Mouse (Mus musculus): ENCODE results near the gene Hs3st3a1. TPM values are rescaled to one million over a fixed set of nuclear protein-coding genes. Genes with fewer than 3 reads are reported as not detected.

The Hs3st3a1 gene
- polyA plus RNA-seq, 1 experiment from 2014 or later, result 0.11 TPM

DNA sequence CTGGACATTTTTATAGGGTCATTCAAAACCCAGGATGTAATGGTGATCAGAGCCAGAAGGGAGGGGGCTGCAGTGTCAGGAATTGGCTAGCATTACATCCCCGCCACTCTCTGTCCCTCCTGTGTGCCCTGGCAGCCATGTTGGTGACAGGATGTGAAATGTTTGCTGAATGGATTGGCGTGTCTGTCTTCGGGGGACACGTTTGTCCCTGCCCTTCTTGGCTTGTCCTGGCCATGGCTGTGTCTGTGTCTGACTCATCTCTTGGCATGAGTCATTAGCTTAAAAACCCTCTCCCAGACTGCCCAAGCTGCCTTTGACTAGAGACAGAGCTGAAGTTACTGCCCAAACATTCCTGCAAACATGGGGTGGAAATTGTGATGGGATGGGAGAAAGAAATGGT lies 33.6 kb downstream of the Hs3st3a1 start:
- H3K36me3 ChIP-seq (ENCODE audit: control insufficient read depth, insufficient read depth), result no peaks in the 10 kb centered on the region
- H3K27me3 ChIP-seq (ENCODE audit: control insufficient read depth, insufficient read depth, low read length), result no peaks in the 10 kb centered on the region
- no peak overlapping the region for H3K9ac ChIP-seq (ENCODE audit: low read length)
- no peak for ATAC-seq (replicated peaks; ENCODE audit: extremely low read depth, insufficient read depth, low FRiP score)
- H3K4me3 ChIP-seq (ENCODE audit: low read length), result no peak overlapping the region
- no peaks in the 10 kb centered on the region for H3K9me3 ChIP-seq (replicated peaks; ENCODE audit: control insufficient read depth, low read length)
- H3K4me1 ChIP-seq (ENCODE audit: control insufficient read depth, insufficient read depth, low read length), result no peaks in the 10 kb centered on the region
- no peak overlapping the region for H3K27ac ChIP-seq (ENCODE audit: low read length)
- no peak overlapping the region for H3K4me2 ChIP-seq (ENCODE audit: low read depth, low read length)
- WGBS, result 50% methylated on average over 4 of the region's 4 CpGs

DNA sequence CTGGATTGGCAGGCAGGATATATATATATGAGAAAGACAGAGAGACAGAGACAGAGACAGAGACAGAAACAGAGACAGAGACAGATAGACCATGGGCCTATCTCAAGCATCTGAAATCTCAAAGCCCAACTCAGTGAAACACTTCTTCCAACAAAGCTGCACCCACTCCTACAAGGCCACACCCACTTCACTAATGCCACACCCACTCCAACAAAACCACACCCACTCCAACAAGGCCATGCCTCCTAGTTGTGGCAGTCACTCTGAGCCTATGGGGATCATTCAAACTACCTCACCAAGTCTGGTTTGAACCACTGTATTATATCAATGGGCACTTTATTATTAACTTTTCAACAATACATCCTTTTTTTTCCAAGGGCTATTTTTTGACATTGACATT lies 35.6 kb downstream of the Hs3st3a1 start:
- Histone ChIP-seq H3K27me3 (ENCODE audit: control insufficient read depth, insufficient read depth, low read length) (no peaks in the 10 kb centered on the region), H3K9ac (ENCODE audit: low read length) (no peak overlapping the region), H3K4me3 (ENCODE audit: low read length) (no peak overlapping the region), H3K36me3 (ENCODE audit: control insufficient read depth, insufficient read depth) (no peaks in the 10 kb centered on the region), H3K4me1 (ENCODE audit: control insufficient read depth, insufficient read depth, low read length) (no peaks in the 10 kb centered on the region), H3K27ac (ENCODE audit: low read length) (no peak overlapping the region), H3K4me2 (ENCODE audit: low read depth, low read length) (no peak overlapping the region), H3K9me3 (replicated peaks; ENCODE audit: control insufficient read depth, low read length) (no peaks in the 10 kb centered on the region)
- ATAC-seq (replicated peaks; ENCODE audit: extremely low read depth, insufficient read depth, low FRiP score), result no peak

DNA sequence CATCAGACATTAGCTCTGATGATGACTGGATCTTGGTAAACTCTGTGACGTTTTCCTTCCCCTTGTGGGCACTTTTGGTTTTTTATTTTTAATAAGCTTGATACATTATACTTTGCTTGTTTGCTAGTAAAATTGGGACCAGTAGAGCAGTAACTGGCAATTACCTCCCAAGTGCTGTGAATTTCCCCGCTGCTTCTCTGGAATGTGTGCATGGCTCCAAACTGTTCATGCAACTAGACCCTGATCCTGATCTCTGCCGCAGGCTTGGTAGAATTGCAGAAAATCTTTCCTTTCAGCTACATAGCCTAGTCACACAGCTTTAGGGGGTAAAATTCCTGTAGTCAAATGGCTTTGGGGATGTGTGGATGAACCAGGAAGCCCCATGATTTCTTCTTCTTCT lies 38.5 kb downstream of the Hs3st3a1 start:
- Histone ChIP-seq H3K4me2 (ENCODE audit: low read depth, low read length) (no peak overlapping the region), H3K27me3 (ENCODE audit: control insufficient read depth, insufficient read depth, low read length) (0 out of 2 replicates have a peak, but pooled peaks cover 3% of the 10 kb centered on the region), H3K9me3 (replicated peaks; ENCODE audit: control insufficient read depth, low read length) (no peaks in the 10 kb centered on the region), H3K4me1 (ENCODE audit: control insufficient read depth, insufficient read depth, low read length) (no peaks in the 10 kb centered on the region), H3K4me3 (ENCODE audit: low read length) (no peak overlapping the region), H3K36me3 (ENCODE audit: control insufficient read depth, insufficient read depth) (no peaks in the 10 kb centered on the region), H3K9ac (ENCODE audit: low read length) (no peak overlapping the region), H3K27ac (ENCODE audit: low read length) (no peak overlapping the region)
- whole genome bisulfite sequencing, result 62% methylated on average over 3 of the region's 3 CpGs
- ATAC-seq (replicated peaks; ENCODE audit: extremely low read depth, insufficient read depth, low FRiP score), result no peak

DNA sequence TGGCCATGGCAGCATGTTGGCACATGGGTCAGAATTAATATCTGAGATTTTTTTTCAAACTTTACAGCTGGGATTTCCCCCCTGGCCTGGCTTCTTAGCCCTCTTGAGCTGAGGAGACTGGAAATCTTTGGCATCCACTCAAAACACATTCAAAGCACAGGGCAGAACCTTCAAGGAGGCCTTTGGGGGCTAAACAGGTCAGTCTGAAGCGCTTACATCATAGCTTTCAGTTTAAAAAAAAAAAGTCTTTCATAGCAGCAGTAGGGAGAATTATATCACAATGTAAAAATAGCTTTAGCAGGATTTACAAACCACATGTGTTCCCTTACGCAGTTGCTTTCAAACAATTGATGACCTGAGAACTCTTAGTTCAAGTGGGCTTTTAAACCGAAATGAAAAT lies 46.3 kb downstream of the Hs3st3a1 start:
- no peak overlapping the region for H3K27ac ChIP-seq (ENCODE audit: low read length)
- no peak overlapping the region for H3K4me2 ChIP-seq (ENCODE audit: low read depth, low read length)
- no peak overlapping the region for H3K9ac ChIP-seq (ENCODE audit: low read length)
- no peaks in the 10 kb centered on the region for H3K36me3 ChIP-seq (ENCODE audit: control insufficient read depth, insufficient read depth)
- no peaks in the 10 kb centered on the region for H3K9me3 ChIP-seq (replicated peaks; ENCODE audit: control insufficient read depth, low read length)
- no peaks in the 10 kb centered on the region for H3K4me1 ChIP-seq (ENCODE audit: control insufficient read depth, insufficient read depth, low read length)
- whole genome bisulfite sequencing, result 45% methylated on average over 3 of the region's 3 CpGs
- 0 out of 2 replicates have a peak, but pooled peaks cover 3% of the 10 kb centered on the region for H3K27me3 ChIP-seq (ENCODE audit: control insufficient read depth, insufficient read depth, low read length)
- 0 out of 2 replicates have a peak, but pooled peaks have one; percentile 10 for ATAC-seq (replicated peaks; ENCODE audit: extremely low read depth, insufficient read depth, low FRiP score)
- H3K4me3 ChIP-seq (ENCODE audit: low read length), result no peak overlapping the region

DNA sequence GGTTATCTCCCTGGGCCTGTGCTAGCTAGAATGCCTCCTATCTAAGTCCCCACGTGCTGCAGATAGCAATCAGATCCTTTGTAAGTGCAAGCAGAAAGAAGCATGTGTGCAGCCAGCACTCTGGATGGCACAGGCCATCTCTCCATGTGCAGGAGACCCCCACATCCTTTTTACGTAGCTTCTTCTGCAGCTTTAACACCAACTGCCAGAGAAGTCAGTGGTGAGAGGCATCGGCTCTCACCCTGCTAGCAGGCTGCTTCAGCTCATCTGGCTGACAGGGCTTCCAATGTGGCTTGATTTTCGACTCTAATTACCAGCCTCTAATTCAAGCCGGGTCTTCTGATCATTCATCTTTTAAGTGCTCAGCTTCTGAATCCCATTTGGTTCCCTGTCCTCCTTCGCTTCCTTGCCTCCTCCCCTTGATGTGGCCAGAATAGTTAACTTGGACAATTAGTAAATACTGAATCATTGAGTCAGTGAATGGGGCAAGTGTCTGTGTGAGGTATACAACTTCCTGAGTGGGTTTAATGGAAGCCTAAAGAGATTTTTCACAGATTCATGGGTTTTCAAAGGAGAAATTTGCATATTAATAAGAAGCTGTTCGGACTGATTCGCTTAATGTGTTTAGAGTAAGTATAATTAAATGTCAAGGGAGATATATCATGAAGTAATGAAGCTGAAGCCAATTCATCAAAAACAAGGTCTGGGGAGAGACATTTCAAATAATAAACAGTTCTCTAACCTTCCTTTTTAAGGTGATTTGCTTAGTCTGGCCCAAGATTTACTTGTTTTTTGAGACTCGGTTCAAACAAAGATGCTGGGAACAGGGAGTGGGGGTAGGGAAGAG lies 54.7 kb downstream of the Hs3st3a1 start:
- no peaks in the 10 kb centered on the region for H3K36me3 ChIP-seq (ENCODE audit: control insufficient read depth, insufficient read depth)
- no peaks in the 10 kb centered on the region for H3K9me3 ChIP-seq (replicated peaks; ENCODE audit: control insufficient read depth, low read length)
- ATAC-seq (replicated peaks; ENCODE audit: extremely low read depth, insufficient read depth, low FRiP score), result no peak
- no peak overlapping the region for H3K9ac ChIP-seq (ENCODE audit: low read length)
- 54% methylated on average over 9 of the region's 9 CpGs for WGBS
- H3K27ac ChIP-seq (ENCODE audit: low read length), result no peak overlapping the region
- H3K4me1 ChIP-seq (ENCODE audit: control insufficient read depth, insufficient read depth, low read length), result no peaks in the 10 kb centered on the region
- peaks cover 4% of the 10 kb centered on the region; the same call in 1 of the 2 replicates for H3K27me3 ChIP-seq (ENCODE audit: control insufficient read depth, insufficient read depth, low read length)
- no peak overlapping the region for H3K4me3 ChIP-seq (ENCODE audit: low read length)
- no peak overlapping the region for H3K4me2 ChIP-seq (ENCODE audit: low read depth, low read length)

DNA sequence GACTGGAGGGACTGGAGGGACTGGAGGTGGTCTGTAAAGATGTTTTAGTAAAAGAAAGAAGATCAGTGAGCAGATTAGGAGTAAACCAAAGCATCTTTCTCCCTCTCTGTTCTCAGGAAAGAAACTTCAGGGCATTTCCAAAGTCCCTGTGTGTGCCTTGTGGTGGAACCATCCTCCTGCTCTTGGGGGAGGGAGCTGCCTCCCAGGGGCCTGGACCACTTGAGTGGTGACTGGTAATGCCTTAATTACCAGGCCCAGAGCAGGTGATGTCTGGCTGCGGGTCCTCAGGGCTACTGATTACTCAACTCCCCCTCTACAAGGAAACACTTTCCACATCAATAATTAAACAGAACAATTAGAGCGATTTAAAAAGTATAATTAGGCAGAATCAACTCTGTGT lies 59.3 kb downstream of the Hs3st3a1 start:
- no peak overlapping the region for H3K4me3 ChIP-seq (ENCODE audit: low read length)
- ATAC-seq (replicated peaks; ENCODE audit: extremely low read depth, insufficient read depth, low FRiP score), result no peak
- no peaks in the 10 kb centered on the region for H3K36me3 ChIP-seq (ENCODE audit: control insufficient read depth, insufficient read depth)
- no peak overlapping the region for H3K9ac ChIP-seq (ENCODE audit: low read length)
- 79% methylated on average over 2 of the region's 2 CpGs for WGBS
- no peaks in the 10 kb centered on the region for H3K4me1 ChIP-seq (ENCODE audit: control insufficient read depth, insufficient read depth, low read length)
- no peaks in the 10 kb centered on the region for H3K27me3 ChIP-seq (ENCODE audit: control insufficient read depth, insufficient read depth, low read length)
- H3K4me2 ChIP-seq (ENCODE audit: low read depth, low read length), result no peak overlapping the region
- no peaks in the 10 kb centered on the region for H3K9me3 ChIP-seq (replicated peaks; ENCODE audit: control insufficient read depth, low read length)
- H3K27ac ChIP-seq (ENCODE audit: low read length), result no peak overlapping the region

DNA sequence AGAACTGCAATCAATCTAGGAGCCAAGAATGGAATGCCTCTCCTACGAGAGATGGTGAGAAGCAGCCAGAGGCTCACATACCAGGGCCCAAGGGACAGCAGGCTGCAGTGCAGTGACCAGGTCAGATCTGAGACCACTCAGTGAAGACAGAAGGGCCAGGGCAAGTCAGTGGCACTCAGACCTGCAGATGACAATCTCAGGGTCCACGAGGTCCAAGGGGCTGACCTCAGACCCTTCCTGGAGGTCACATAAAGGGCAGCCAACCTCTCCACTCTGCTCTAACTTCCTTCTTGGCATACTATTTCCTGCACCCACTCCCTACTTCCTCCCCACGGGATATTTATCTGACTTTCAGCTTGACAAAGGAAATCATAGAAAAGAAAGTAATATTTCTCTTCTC lies 60.8 kb downstream of the Hs3st3a1 start:
- H3K36me3 ChIP-seq (ENCODE audit: control insufficient read depth, insufficient read depth), result no peaks in the 10 kb centered on the region
- no peak overlapping the region for H3K9ac ChIP-seq (ENCODE audit: low read length)
- no peaks in the 10 kb centered on the region for H3K9me3 ChIP-seq (replicated peaks; ENCODE audit: control insufficient read depth, low read length)
- 13% methylated on average over 3 of the region's 3 CpGs for WGBS
- no peak overlapping the region for H3K4me2 ChIP-seq (ENCODE audit: low read depth, low read length)
- ATAC-seq (replicated peaks; ENCODE audit: extremely low read depth, insufficient read depth, low FRiP score), result no peak
- no peaks in the 10 kb centered on the region for H3K4me1 ChIP-seq (ENCODE audit: control insufficient read depth, insufficient read depth, low read length)
- H3K27ac ChIP-seq (ENCODE audit: low read length), result no peak overlapping the region
- no peaks in the 10 kb centered on the region for H3K27me3 ChIP-seq (ENCODE audit: control insufficient read depth, insufficient read depth, low read length)
- H3K4me3 ChIP-seq (ENCODE audit: low read length), result no peak overlapping the region

DNA sequence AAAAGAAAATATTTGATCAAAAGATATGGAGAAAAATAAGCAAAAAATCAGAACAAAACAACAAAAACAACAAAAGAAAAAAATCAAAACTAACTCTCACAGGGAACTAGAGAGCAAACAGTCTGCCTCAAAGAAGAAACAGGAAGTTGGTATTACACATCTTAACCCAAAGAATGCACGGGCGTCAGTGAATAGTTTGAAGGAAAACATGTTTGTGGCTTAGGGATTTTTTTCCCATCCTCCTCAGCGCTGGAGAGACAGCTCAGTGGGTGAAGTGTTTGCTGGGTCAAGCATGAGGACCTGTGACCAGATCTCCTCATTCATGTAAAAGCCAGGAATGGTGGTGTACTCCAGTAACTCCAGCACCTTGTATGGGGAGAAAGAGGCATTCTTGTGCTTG lies 61.5 kb downstream of the Hs3st3a1 start:
- no peak for ATAC-seq (replicated peaks; ENCODE audit: extremely low read depth, insufficient read depth, low FRiP score)
- 41% methylated on average over 3 of the region's 3 CpGs for WGBS
- Histone ChIP-seq H3K9ac (ENCODE audit: low read length) (no peak overlapping the region), H3K4me1 (ENCODE audit: control insufficient read depth, insufficient read depth, low read length) (no peaks in the 10 kb centered on the region), H3K4me3 (ENCODE audit: low read length) (no peak overlapping the region), H3K4me2 (ENCODE audit: low read depth, low read length) (no peak overlapping the region), H3K36me3 (ENCODE audit: control insufficient read depth, insufficient read depth) (no peaks in the 10 kb centered on the region), H3K27ac (ENCODE audit: low read length) (no peak overlapping the region), H3K9me3 (replicated peaks; ENCODE audit: control insufficient read depth, low read length) (no peaks in the 10 kb centered on the region), H3K27me3 (ENCODE audit: control insufficient read depth, insufficient read depth, low read length) (no peaks in the 10 kb centered on the region)

DNA sequence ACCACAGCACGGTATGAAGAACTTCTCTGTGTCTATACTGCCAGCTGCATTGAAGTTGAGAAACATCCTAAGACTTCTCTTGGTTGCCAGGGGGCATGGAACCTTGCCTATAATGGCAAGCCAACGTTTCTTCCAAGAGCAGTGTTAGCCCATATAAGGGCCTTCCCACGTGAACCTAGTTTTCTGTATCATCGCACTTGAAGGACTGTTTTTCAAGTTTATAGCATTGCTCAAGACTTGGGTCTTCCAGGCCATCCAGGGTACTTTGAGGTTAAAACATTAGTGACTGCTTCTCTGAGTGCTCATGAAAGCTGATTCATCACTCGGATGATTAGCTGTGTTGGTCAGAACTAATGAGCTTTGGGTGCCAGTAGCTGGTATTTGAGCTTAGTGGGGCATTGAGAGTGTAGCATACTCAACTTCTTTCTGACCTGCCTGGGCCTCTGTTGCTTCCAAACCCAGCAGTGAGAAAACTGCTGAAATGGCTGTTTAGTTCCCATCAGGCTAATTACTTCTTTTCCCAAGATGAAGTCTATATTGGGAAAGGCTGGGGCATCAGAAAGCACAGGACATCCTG lies 65.5 kb downstream of the Hs3st3a1 start:
- Histone ChIP-seq H3K4me3 (ENCODE audit: low read length) (no peak overlapping the region), H3K4me1 (ENCODE audit: control insufficient read depth, insufficient read depth, low read length) (no peaks in the 10 kb centered on the region), H3K9me3 (replicated peaks; ENCODE audit: control insufficient read depth, low read length) (0 out of 2 replicates have a peak, but pooled peaks cover 5% of the 10 kb centered on the region), H3K9ac (ENCODE audit: low read length) (no peak overlapping the region), H3K27ac (ENCODE audit: low read length) (no peak overlapping the region), H3K4me2 (ENCODE audit: low read depth, low read length) (no peak overlapping the region), H3K36me3 (ENCODE audit: control insufficient read depth, insufficient read depth) (no peaks in the 10 kb centered on the region), H3K27me3 (ENCODE audit: control insufficient read depth, insufficient read depth, low read length) (no peaks in the 10 kb centered on the region)
- 86% methylated on average over 5 of the region's 5 CpGs for WGBS
- no peak for ATAC-seq (replicated peaks; ENCODE audit: extremely low read depth, insufficient read depth, low FRiP score)
